Mouse (Mus musculus) megakaryocyte, embryonic 14.5 days (primary cell): ENCODE data around the gene Usb1.

Experiments used
- FLI1 ChIP-seq: IDR thresholded peaks from 2 replicates; pipeline ENCODE4 v1.6.1; 2012; ENCODE audit warnings: low read length, inconsistent platforms, mixed read lengths
- GATA1 ChIP-seq: IDR thresholded peaks from 3 replicates; pipeline ENCODE4 v1.6.1; 2012; ENCODE audit warnings: mixed read lengths, low read length, inconsistent platforms, borderline replicate concordance

GRCm38 (mm10) chr8:95374429-95374828, 42.3 kb downstream of the Usb1 start:
- TF ChIP-seq GATA1 (no peak), FLI1 (no peak)
